Mouse (Mus musculus): ENCODE measurements around the gene Dleu7.

Dleu7 gene

DNA sequence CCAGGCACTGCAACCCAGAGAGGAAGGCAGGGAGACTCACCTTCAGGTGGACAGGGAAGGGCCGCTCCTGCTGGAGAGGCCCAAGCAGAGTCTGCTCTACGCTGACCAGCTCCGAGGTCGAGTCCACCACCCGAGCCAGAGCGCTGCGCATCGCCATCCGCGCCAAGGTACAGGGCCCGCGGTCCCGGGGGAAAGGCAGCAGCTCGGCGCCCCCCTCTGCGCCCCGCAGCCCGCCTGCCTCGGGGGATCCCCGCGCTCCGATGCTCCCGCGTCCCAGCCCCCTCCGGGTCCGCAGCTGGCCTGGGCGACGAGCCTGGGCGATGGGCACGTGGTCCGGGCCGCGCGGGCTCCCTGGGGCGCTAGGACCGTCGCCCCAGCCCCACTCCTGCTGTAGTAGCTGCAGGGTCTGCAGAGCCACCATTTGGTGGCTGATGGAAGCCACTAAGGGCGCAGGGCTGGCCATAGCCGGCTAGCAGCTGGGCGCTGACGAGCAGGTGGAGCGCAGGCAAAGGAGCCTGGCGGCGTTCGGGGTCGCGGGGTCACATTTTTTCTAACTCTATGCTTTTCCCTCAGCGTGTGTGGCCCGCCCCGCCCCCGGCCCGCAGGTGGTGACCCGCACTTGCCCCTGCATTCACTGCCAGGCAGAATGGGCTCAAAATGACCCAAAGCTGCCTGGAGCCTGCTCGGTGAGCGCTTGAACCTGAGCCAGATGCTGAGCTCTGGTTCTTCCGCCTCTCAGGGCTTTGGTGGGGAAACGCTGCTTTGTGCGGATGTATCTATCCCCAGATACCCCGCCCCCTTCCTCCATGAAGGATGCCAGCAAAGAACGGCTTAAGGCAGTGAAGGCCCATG is at the start of gene Dleu7, which contains the start of gene Rnaseh2b:
Gene Dleu7 (minus strand): TSS at position 560 of the 852 bp plus-strand sequence.
Gene Rnaseh2b (plus strand): TSS at position 102 of the 852 bp plus-strand sequence.
- peak in 1 of 2 experiments; percentile 8 for DNase-seq (ENCODE audit: low spot score in 2 of 2)

DNA sequence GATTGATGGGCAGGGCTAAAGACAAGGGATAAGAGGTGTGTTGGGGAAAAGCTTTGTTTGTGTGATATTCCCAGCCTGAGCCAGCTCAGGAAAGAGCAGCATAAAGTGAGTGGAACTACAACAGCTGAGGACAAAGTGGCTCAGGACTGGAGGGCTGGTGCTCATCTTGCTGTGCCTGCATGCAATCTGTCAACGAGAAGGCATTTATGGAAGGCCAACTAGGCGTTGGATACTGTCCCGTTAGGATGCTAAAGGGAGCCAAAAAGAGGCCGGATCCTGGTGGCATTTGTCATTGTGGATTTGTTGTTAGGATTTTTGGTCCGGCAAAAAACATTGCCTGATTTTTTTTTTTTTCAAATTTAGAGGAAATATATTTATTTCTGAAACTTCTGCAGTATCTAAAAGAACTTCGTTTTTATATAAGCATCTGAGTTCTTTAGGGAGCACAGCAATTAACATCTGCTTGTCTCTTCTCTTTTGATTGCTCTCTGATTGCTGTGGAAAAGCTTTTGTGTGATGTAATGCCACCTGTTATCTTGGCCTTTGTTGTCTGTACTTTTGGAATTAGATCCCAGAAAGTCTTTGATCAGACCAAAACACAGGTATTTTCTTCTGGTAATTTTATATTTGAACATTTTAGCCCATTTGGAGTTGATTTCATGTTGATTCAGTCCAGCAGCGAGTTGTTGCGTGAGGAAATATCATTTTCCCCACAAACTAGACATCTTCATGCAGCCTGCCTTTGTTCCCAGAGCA is 49.2 kb upstream of the Dleu7 start:
- no peak for DNase-seq (ENCODE audit: low spot score in 2 of 2)

DNA sequence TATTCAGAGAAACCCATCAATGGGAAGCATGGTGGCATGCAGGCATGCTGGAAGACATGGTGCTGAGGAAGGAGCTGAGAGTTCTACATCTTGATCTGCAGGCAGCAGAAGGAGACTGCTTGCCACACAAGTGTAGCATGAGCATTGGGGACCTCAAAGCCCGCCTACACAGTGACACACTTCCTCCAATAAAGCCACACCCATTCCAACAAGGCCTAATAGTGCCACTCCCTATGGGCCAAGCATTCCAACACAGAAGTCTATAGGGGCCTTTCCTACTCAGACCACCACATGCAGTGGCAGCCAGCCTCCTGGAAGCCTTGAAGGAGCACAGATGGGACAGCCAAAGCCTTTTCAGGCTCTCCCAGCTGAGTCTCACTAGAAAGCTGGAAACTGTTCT is 46.3 kb upstream of the Dleu7 start:
- no peak for DNase-seq (ENCODE audit: low spot score in 2 of 2)

GRCm38 (mm10) chr14:62333909-62334687 is 41.3 kb upstream of the Dleu7 start:
- DNase-seq (ENCODE audit: low spot score in 2 of 2) = no peak

DNA sequence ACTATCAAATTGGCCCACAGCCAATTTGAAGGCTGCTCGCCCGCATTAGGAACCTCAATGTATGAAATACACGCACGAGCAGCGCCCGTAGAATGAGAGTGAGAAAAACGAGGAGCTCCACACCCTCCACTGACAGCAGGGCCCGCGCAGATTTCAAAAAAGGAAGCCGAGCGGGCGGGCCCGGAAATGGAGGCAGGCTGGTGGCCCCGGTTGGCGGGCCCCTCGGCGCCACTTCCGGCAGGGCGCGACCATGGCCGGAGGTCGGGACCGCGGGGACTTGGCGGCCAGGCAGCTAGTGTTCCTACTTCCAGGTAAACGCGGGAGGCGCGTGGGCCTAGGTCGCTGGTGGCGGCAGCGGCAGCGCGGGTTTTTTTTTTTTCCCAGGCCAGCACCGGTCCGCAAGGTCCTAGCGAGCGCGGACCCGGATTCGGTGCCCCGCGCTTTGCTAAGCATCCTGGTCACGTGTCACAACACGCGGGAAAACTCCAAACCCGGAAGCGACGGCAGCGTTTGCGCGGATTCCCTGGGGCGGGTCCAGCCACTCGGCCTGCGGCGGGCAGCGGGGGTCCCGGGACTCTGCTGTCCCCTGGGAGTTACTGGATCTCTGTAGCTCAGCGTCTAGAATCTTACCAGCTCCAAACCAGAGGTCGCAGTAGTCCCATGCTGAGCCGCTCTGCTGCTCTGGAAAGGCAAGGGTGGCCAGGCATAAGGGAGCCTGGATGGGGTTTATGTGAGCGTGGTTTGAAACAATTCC is 39.2 kb upstream of the Dleu7 start:
- DNase-seq (ENCODE audit: low spot score in 2 of 2) = peak; percentile 50 to 82

DNA sequence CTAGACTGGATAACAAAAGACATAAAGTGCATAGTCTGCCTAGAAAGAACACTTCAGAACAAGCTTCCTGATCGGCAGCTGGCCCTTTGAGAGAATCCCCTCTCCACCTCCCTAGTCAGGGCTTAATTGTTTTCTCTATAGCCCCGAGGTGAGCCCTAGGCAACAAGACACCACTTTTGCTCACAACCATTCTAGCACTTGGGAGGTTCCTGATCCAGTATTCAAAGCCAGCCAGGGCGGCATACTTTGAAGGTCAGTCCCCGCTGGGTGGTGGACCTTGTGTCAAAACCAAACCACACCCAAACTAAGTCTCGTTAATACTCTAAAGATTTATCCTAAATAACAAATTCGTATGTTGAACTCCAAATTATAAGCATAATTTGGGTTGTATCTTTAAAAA is 38.6 kb upstream of the Dleu7 start:
- DNase-seq (ENCODE audit: low spot score in 2 of 2) = no peak

DNA sequence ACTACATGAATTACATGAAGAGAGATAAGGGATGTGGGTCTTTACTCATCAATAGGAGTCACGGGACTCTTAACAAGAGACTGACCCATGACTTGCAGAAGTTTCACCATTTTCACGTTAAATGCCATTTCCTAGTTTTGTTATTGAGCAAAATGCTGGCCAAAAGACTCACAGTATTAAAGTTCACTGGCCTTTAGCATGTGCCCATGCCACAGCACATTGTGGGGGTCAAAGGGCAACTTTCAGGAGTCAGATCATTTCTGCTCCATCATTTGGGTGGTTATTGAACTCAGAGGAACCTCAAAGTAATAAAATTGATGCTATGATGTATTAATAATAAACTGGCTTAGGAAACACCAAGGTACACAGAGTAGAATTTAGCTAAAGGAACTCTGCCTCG is 36.8 kb upstream of the Dleu7 start:
- DNase-seq (ENCODE audit: low spot score in 2 of 2) = no peak

- DNase-seq (ENCODE audit: low spot score in 2 of 2) = no peak
These were observed 35.8 kb upstream of the Dleu7 start for GRCm38 (mm10) chr14:62328606-62329005.

GRCm38 (mm10) chr14:62327171-62327570 is 34.3 kb upstream of the Dleu7 start:
- no peak for DNase-seq (ENCODE audit: low spot score in 2 of 2)

DNA sequence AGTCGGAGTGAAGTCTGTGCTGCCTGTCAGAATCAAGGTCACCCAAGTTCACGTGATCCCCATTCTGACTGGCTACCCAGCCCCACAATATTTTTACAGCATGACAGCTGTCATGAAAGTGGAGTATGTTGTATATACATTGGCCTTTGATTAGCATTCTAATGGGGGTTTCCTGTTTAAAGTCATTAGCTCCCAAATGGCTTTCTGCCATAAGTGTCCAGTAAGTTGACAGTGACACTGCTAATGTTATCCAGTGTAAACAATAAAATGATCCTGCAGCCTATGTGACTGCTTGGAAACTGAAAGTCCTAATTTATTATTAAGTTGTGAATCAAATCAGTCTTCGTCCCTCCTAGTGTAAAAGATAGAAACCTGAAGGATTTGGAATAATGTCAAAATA is 33.2 kb upstream of the Dleu7 start:
- DNase-seq (ENCODE audit: low spot score in 2 of 2) = no peak

DNA sequence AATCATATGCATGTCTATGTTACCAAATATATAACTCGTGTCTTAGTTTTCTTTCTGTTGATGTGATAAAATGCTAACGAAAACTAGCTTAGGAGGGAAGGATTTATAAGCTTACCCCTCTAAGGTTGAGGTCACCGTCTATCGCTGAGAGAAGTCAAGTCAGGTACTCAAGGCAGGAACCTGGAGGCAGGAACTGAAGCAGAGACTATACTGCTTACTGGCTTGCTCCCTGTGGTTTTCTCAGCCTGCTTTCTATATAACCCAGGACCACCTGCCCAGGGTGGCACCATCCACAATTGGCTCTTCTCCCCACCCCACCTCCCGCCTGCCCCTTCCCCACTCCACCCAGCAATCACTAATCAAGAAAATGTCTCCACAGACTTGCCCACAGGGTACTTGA is 32.1 kb upstream of the Dleu7 start:
- DNase-seq (ENCODE audit: low spot score in 2 of 2) = no peak

DNA sequence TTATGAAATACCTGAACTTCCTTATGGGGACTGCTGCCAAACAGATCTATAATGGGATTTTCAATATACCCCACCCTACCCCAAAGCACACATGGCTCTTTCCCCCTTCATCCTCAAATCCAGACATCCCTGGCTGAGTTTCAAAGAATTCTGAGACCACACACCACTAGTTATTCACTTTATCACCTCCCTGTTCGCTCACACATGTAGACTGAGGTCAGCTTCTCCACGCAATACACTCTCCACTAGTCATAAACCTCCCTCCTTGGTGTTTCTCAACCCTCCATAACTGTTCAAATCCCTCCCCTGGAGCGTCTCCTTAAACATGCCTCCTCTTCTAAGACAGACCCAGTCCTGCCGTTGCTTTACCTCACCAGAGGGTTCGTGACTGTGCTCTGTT is 30.6 kb upstream of the Dleu7 start:
- DNase-seq (ENCODE audit: low spot score in 2 of 2) = no peak

GRCm38 (mm10) chr14:62322581-62323344 is 29.9 kb upstream of the Dleu7 start:
- no peak for DNase-seq (ENCODE audit: low spot score in 2 of 2)

DNA sequence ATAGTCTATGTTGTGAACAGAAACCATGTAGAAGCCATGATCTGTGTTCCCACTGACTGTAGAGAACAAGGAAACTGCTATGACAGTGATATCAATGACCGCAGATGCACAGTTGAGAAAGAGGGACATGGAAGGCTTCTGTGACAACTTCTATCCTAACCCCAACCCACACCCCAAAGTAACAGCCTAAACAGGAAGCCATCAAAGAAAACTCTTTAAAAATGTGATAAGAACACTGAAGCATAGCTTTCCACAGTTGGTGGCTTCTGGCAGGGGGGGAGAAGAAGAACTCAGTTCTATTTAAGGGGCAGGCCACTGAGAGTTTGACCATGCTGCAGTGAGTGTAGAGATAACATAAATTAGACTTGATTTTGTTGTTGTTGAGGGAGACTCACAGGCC is 18.8 kb upstream of the Dleu7 start:
- no peak for DNase-seq (ENCODE audit: low spot score in 2 of 2)

- DNase-seq (ENCODE audit: low spot score in 2 of 2) = no peak
These were observed 16.2 kb upstream of the Dleu7 start for GRCm38 (mm10) chr14:62309026-62309425.

GRCm38 (mm10) chr14:62307555-62307954 is 14.7 kb upstream of the Dleu7 start:
- no peak for DNase-seq (ENCODE audit: low spot score in 2 of 2)

DNA sequence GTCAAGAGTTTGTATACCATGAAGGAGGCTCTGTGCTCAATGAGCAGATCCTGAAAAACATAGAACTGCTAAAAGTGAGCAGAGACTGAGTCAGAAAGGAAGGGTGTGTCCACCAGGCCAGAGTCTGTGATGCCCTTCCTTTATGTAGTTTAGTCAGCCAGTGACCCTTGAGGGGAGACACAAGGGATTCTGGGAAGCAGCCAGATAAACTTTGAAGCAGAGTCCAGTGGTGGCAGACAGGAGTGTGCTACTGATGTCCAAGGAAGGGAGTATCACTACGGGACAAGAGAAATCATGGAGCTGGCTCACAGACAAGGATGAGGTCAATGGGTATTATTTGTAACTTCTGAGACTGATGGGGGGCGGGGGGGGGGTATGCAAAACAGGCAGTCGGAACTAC is 7.2 kb upstream of the Dleu7 start:
- DNase-seq (ENCODE audit: low spot score in 2 of 2) = no peak

- no peak for DNase-seq (ENCODE audit: low spot score in 2 of 2)
These were observed 6.0 kb upstream of the Dleu7 start for GRCm38 (mm10) chr14:62298808-62299207.

DNA sequence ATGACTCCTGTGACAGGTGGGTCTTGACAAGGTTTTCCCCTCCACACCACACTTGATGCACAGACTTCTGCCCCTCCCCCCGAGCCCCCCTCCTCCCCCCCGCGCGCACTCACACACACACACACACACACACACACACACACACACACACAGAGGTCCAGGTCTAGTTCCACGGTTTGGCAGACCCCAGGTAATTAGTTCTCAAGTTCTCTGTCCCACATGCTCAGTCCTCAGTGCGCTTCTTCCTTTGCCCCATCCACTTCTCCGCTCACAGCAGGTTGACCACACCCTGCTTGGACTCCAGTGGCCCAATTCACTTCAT is 720 bp downstream of the Dleu7 start:
- DNase-seq (ENCODE audit: low spot score in 2 of 2) = no peak

- no peak for DNase-seq (ENCODE audit: low spot score in 2 of 2)
These were observed 1.4 kb downstream of the Dleu7 start for GRCm38 (mm10) chr14:62291406-62291987.

Measured in left cerebral cortex, adult 9 months (tissue).